Mouse (Mus musculus) midbrain, embryonic 13.5 days (tissue): ENCODE measurements around the gene Cadps. TPM values are rescaled to one million over a fixed set of nuclear protein-coding genes. Genes with fewer than 3 reads are reported as not detected.

Experiments
- ATAC-seq: fragments of 200-750 bp; cut with Nextera tagmentation; 2 replicates; pipeline ENCODE4 v1.8.0; 2017; ENCODE audit warnings: mild to moderate bottlenecking, moderate TSS enrichment, moderate library complexity
- H3K27ac ChIP-seq: fragments of 300-500 bp; sonication (generic); 2 replicates; pipeline ENCODE4 v1.5.1; 2015; ENCODE audit warnings: inconsistent platforms, mild to moderate bottlenecking, moderate library complexity
- H3K27me3 ChIP-seq: fragments of 300-500 bp; sonication (generic); 2 replicates; pipeline ENCODE4 v1.6.1; 2015; ENCODE audit warnings: mild to moderate bottlenecking, inconsistent platforms
- H3K36me3 ChIP-seq: fragments of 300-500 bp; sonication (generic); 2 replicates; pipeline ENCODE4 v1.6.1; 2015; ENCODE audit warnings: mild to moderate bottlenecking, inconsistent platforms
- H3K4me1 ChIP-seq: fragments of 300-500 bp; sonication (generic); replicated peaks from 2 replicates; pipeline ENCODE4 v1.6.1; 2015; ENCODE audit warnings: inconsistent platforms
- H3K4me2 ChIP-seq: fragments of 300-500 bp; sonication (generic); replicated peaks from 2 replicates; pipeline ENCODE4 v1.6.1; 2015; ENCODE audit warnings: moderate library complexity, mild to moderate bottlenecking, inconsistent platforms
- H3K4me3 ChIP-seq: fragments of 300-500 bp; sonication (generic); replicated peaks from 2 replicates; pipeline ENCODE4 v1.5.1; 2015; ENCODE audit warnings: mild to moderate bottlenecking, inconsistent platforms
- H3K9ac ChIP-seq: fragments of 300-500 bp; sonication (generic); replicated peaks from 2 replicates; pipeline ENCODE4 v1.6.1; 2015; ENCODE audit warnings: mild to moderate bottlenecking, inconsistent platforms
- H3K9me3 ChIP-seq: fragments of 300-500 bp; sonication (generic); 2 replicates; pipeline ENCODE4 v1.6.1; 2016; ENCODE audit warnings: mild to moderate bottlenecking, inconsistent platforms
- WGBS: fragments of 180-500 bp; shearing (Covaris S2); methylation state at CpG from one replicate; pipeline ENCODE4 v1.1.7; 2015; 5-methylcytosine and 5-hydroxymethylcytosine counted together
- polyA plus RNA-seq: library from polyadenylated mRNA; unstranded; fragments of >200 nt; fragmentation: Nextera tagmentation; extraction: Ambion mirVana; gene quantifications from 2 replicates; pipeline ENCODE4 v1.2.1, GENCODE M21; 2015

The Cadps gene
- 24.2 and 28.5 TPM in 2 replicates for polyA plus RNA-seq

GRCm38 (mm10) chr14:12822491-12823219 lies at the start of gene Cadps:
TSS of gene Cadps (minus strand) at chr14:12823079.
- H3K27me3 ChIP-seq = no peaks in the 10 kb centered on the region
- H3K9ac ChIP-seq = peak within 1 kb of the TSS; percentile 98
- H3K4me3 ChIP-seq = peak within 1 kb of the TSS; percentile 87
- H3K9me3 ChIP-seq = no peaks in the 10 kb centered on the region
- WGBS = 0% methylated on average over 60 of the region's 71 CpGs
- H3K27ac ChIP-seq = peak within 1 kb of the TSS; percentile 98
- ATAC-seq = peak; percentile 79
- H3K4me1 ChIP-seq = peaks cover 28% of the 10 kb centered on the region
- no peaks in the 10 kb centered on the region for H3K36me3 ChIP-seq
- H3K4me2 ChIP-seq = peak within 1 kb of the TSS; percentile 69

DNA sequence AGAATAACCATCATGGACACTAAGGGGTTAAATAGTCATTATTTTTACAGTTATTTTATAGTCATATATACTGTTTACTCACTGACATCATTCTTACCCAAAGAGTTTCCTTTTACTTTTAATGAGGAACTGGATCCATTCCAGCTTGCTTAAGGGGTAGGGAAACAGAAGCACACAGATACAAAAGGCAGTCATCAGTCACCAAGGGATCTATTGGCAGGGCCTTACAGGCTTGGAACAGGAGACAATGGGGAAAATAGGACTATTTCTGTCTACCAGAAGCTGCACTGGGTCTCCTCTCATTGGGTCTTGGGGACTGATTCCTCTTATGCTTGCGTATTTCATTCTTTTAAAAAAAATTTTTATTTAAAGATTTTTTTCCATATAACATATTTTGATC lies 46.7 kb upstream of the Cadps start:
- no peak overlapping the region for H3K9ac ChIP-seq
- H3K4me3 ChIP-seq = no peak overlapping the region
- WGBS = 97% methylated on average over 1 of the region's 1 CpGs
- no peaks in the 10 kb centered on the region for H3K36me3 ChIP-seq
- H3K9me3 ChIP-seq = no peaks in the 10 kb centered on the region
- H3K4me1 ChIP-seq = no peaks in the 10 kb centered on the region
- H3K27ac ChIP-seq = no peak overlapping the region
- no peak overlapping the region for H3K4me2 ChIP-seq
- H3K27me3 ChIP-seq = no peaks in the 10 kb centered on the region
- no peak for ATAC-seq

- Histone ChIP-seq H3K9ac (no peak overlapping the region), H3K27ac (no peak overlapping the region), H3K4me3 (no peak overlapping the region), H3K36me3 (no peaks in the 10 kb centered on the region), H3K4me2 (no peak overlapping the region), H3K27me3 (no peaks in the 10 kb centered on the region), H3K9me3 (no peaks in the 10 kb centered on the region), H3K4me1 (no peaks in the 10 kb centered on the region)
- 74% methylated on average over 2 of the region's 2 CpGs for WGBS
- no peak for ATAC-seq
These were observed 42.4 kb upstream of the Cadps start for GRCm38 (mm10) chr14:12865258-12865657.

DNA sequence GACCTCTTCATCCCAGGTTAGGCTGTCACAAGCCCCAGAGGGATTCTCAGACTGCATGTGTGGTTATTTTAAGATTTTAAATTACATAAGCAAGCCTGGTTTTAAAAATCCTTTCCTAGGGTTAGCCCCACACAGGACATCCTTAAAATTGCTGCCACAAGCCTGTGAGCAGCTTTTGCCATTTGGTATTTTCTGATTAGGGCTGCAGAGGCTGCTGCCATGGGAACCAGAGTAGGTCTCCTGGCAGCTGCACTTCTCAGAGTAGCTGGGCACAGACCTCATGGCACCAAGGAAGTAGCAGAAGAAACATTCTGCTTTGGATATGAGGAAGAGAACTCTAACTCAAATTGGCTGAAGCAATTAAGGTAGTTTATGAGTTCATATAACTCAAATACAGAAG lies 21.0 kb upstream of the Cadps start:
- Histone ChIP-seq H3K4me3 (no peak overlapping the region), H3K36me3 (no peaks in the 10 kb centered on the region), H3K9ac (no peak overlapping the region), H3K27me3 (no peaks in the 10 kb centered on the region), H3K9me3 (no peaks in the 10 kb centered on the region), H3K4me2 (no peak overlapping the region), H3K4me1 (0 out of 2 replicates have a peak, but pooled peaks cover 3% of the 10 kb centered on the region), H3K27ac (no peak overlapping the region)
- no peak for ATAC-seq

DNA sequence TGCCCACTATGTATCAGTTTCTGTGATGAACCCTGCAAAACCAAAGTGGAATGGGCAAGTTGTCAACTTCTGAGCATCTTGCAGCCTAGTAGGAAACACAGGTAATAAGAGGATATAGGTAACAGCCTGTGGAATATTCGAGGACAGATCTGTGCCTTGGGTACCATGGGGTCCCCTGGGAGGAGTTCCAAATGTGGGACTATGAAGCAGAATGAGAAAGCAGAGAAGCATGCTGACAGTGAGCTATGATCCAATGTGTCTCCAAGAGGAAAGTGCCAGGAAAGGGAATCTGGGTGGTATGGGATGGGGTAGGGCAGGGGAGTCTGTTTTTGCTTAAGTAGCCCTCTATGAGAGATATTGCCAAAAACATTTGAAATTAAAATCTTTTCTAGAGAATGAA lies 16.6 kb upstream of the Cadps start:
- H3K36me3 ChIP-seq = no peaks in the 10 kb centered on the region
- no peak for ATAC-seq
- H3K9me3 ChIP-seq = no peaks in the 10 kb centered on the region
- 0 out of 2 replicates have a peak, but pooled peaks cover 9% of the 10 kb centered on the region for H3K4me1 ChIP-seq
- no peak overlapping the region for H3K9ac ChIP-seq
- H3K4me3 ChIP-seq = no peak overlapping the region
- WGBS = 74% methylated on average over 1 of the region's 1 CpGs
- no peaks in the 10 kb centered on the region for H3K27me3 ChIP-seq
- H3K4me2 ChIP-seq = no peak overlapping the region
- H3K27ac ChIP-seq = no peak overlapping the region

- no peaks in the 10 kb centered on the region for H3K36me3 ChIP-seq
- no peak overlapping the region for H3K4me2 ChIP-seq
- H3K4me1 ChIP-seq = 0 out of 2 replicates have a peak, but pooled peaks cover 8% of the 10 kb centered on the region
- ATAC-seq = no peak
- no peaks in the 10 kb centered on the region for H3K27me3 ChIP-seq
- no peak overlapping the region for H3K4me3 ChIP-seq
- no peaks in the 10 kb centered on the region for H3K9me3 ChIP-seq
- H3K9ac ChIP-seq = no peak overlapping the region
- H3K27ac ChIP-seq = no peak overlapping the region
These were observed 16.1 kb upstream of the Cadps start for GRCm38 (mm10) chr14:12838949-12839348.

GRCm38 (mm10) chr14:12838323-12838722 lies 15.4 kb upstream of the Cadps start:
- no peak overlapping the region for H3K27ac ChIP-seq

GRCm38 (mm10) chr14:12837902-12838301 lies 15.0 kb upstream of the Cadps start:
- WGBS = 8% methylated on average over 1 of the region's 1 CpGs
- no peaks in the 10 kb centered on the region for H3K9me3 ChIP-seq
- H3K27ac ChIP-seq = no peak overlapping the region
- no peak overlapping the region for H3K9ac ChIP-seq
- no peak overlapping the region for H3K4me3 ChIP-seq
- H3K4me2 ChIP-seq = no peak overlapping the region
- H3K36me3 ChIP-seq = no peaks in the 10 kb centered on the region
- H3K27me3 ChIP-seq = no peaks in the 10 kb centered on the region
- H3K4me1 ChIP-seq = 0 out of 2 replicates have a peak, but pooled peaks cover 6% of the 10 kb centered on the region
- ATAC-seq = no peak

More at GRCm38 (mm10) chr14:12838323-12838722, 15.4 kb upstream of the Cadps start:
- ATAC-seq = no peak
- Histone ChIP-seq H3K9me3 (no peaks in the 10 kb centered on the region), H3K36me3 (no peaks in the 10 kb centered on the region), H3K4me3 (no peak overlapping the region), H3K27me3 (no peaks in the 10 kb centered on the region), H3K9ac (no peak overlapping the region), H3K4me2 (no peak overlapping the region), H3K4me1 (0 out of 2 replicates have a peak, but pooled peaks cover 6% of the 10 kb centered on the region)

DNA sequence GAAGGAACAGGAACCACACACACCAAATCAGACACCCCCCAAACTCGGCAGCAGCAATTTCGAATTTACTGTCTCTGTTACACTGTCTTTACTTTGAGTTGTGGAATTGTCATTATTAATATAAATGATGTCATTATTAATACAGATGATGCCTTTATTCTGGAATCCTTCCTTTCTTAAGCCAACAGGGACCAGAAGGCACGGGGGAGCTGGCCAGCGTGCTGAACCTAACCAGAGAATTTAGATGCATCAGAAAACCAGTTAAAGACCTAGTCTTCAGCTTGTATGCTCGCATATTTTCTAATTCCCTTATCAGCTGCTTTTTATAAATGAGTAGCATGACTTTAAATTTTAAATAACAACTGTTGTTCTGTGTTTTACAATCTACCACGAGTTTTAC lies 902 bp upstream of the Cadps start:
- Histone ChIP-seq H3K9me3 (no peaks in the 10 kb centered on the region), H3K36me3 (no peaks in the 10 kb centered on the region), H3K9ac (no peak overlapping the region), H3K4me2 (peak overlapping the region; percentile 69), H3K4me1 (peaks cover 21% of the 10 kb centered on the region), H3K27ac (no peak overlapping the region; the same call in 1 of the 2 replicates), H3K27me3 (no peaks in the 10 kb centered on the region), H3K4me3 (peak overlapping the region; percentile 87; the same call in 1 of the 2 replicates)
- no peak for ATAC-seq
- 15% methylated on average over 6 of the region's 6 CpGs for WGBS

GRCm38 (mm10) chr14:12821831-12822490 lies 918 bp downstream of the Cadps start:
- peak; percentile 85 for ATAC-seq
- H3K4me2 ChIP-seq = peak overlapping the region; percentile 69
- H3K9ac ChIP-seq = peak overlapping the region; percentile 98
- H3K27me3 ChIP-seq = no peaks in the 10 kb centered on the region
- peak overlapping the region; percentile 87 for H3K4me3 ChIP-seq
- H3K9me3 ChIP-seq = no peaks in the 10 kb centered on the region
- H3K27ac ChIP-seq = peak overlapping the region; percentile 98
- H3K4me1 ChIP-seq = peaks cover 29% of the 10 kb centered on the region
- under 1% methylated on average over 54 of the region's 58 CpGs for WGBS
- H3K36me3 ChIP-seq = no peaks in the 10 kb centered on the region

DNA sequence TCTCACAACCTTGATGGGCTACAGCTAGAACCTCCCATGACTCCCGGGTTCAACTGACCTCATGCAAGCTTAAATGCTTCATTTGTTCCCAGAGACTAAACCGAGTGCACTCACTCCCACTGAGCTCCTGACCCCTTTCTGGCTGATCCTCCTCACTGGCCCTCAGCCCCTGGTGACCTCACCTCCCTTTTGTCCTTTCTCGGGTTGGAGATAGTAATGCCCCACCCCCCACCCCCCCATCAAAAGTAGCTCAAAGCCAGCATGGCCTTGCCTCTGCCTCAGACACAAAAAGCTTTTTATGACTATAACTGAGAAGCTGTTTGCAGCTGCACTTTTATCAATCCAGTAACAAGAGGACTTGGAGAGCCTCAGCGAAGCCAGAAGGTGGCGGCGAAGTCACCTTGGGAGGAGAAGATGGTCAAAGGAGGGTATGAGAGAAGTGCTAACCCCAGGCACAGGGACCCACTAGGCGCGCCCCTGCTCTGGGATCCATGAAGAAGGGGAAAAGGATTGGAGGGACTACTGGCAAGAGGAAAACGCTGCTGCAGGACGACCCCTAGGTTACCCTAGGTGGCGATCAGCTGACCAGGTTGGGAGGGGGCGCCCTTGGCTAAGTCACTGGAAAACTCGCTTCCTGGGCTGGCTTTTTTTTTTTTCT lies 1.6 kb downstream of the Cadps start:
- peak overlapping the region; percentile 69 for H3K4me2 ChIP-seq
- WGBS = under 1% methylated on average over 13 of the region's 13 CpGs
- H3K27ac ChIP-seq = peak overlapping the region; percentile 98

GRCm38 (mm10) chr14:12820149-12820548 lies 2.7 kb downstream of the Cadps start:
- H3K9ac ChIP-seq = 0 out of 2 replicates have a peak overlapping the region, but pooled peaks have one; percentile 36
- H3K4me2 ChIP-seq = peak overlapping the region; percentile 69
- WGBS = 74% methylated on average over 1 of the region's 1 CpGs
- no peak overlapping the region for H3K27ac ChIP-seq
- no peaks in the 10 kb centered on the region for H3K27me3 ChIP-seq
- peaks cover 29% of the 10 kb centered on the region for H3K4me1 ChIP-seq
- no peaks in the 10 kb centered on the region for H3K9me3 ChIP-seq
- H3K36me3 ChIP-seq = no peaks in the 10 kb centered on the region
- peak overlapping the region; percentile 87 for H3K4me3 ChIP-seq
- no peak for ATAC-seq

More for the DNA sequence above, 1.6 kb downstream of the Cadps start:
- Histone ChIP-seq H3K9me3 (no peaks in the 10 kb centered on the region), H3K36me3 (no peaks in the 10 kb centered on the region), H3K27me3 (no peaks in the 10 kb centered on the region), H3K4me3 (peak overlapping the region; percentile 87), H3K9ac (peak overlapping the region; percentile 98), H3K4me1 (peaks cover 29% of the 10 kb centered on the region)
- peak; percentile 53 for ATAC-seq
